Mouse (Mus musculus) C2C12 (cell line): ENCODE measurements around the gene Zfp575. TPM values are rescaled to one million over a fixed set of nuclear protein-coding genes. Genes with fewer than 3 reads are reported as not detected.
A peak's percentile ranks its signal among the peaks of the same experiment; 100 is the strongest.

ENCODE experiments used
- H3K27me3 ChIP-seq: one replicate; pipeline ENCODE4 v1.6.1; 2011; ENCODE audit not compliant: control insufficient read depth, insufficient read depth, insufficient read length
- H3K36me3 ChIP-seq: one replicate; pipeline ENCODE4 v1.6.1; 2011; ENCODE audit not compliant: control insufficient read depth, insufficient read depth
- H3K4me3 ChIP-seq: one replicate; pipeline ENCODE4 v1.5.1; 2011; ENCODE audit warnings: mild to moderate bottlenecking, control low read depth; ENCODE audit not compliant: poor library complexity, insufficient read depth, severe bottlenecking
- H3K79me2 ChIP-seq: one replicate; pipeline ENCODE4 v1.6.1; 2011; ENCODE audit not compliant: control insufficient read depth, insufficient read depth
- H3K79me3 ChIP-seq: one replicate; pipeline ENCODE4 v1.6.1; 2011; ENCODE audit warnings: low read depth, control low read depth
- H3ac ChIP-seq: one replicate; pipeline ENCODE3; 2011; ENCODE audit warnings: low read depth; ENCODE audit not compliant: control insufficient read depth, insufficient read length
- CEBPB ChIP-seq: IDR thresholded peaks from one replicate; pipeline ENCODE4 v1.6.1; 2011; ENCODE audit warnings: low read depth, mild to moderate bottlenecking, control low read depth, moderate library complexity
- CTCF ChIP-seq: IDR thresholded peaks from one replicate; pipeline ENCODE4 v1.5.1; 2011; ENCODE audit not compliant: control insufficient read depth, insufficient read depth, insufficient read length
- FOSL1 ChIP-seq: IDR thresholded peaks from one replicate; pipeline ENCODE4 v1.8.0; 2011; ENCODE audit warnings: mild to moderate bottlenecking, low read length; ENCODE audit not compliant: poor library complexity, insufficient read depth, severe bottlenecking
- MAX ChIP-seq: IDR thresholded peaks from one replicate; pipeline ENCODE4 v1.6.1; 2011; ENCODE audit warnings: mild to moderate bottlenecking, control low read depth
- MYOD1 ChIP-seq: IDR thresholded peaks from one replicate; pipeline ENCODE4 v1.6.1; 2011; ENCODE audit warnings: low read depth; ENCODE audit not compliant: control insufficient read depth, insufficient read length
- MYOG ChIP-seq: IDR thresholded peaks from one replicate; pipeline ENCODE4 v1.6.1; 2011; ENCODE audit not compliant: control insufficient read depth, insufficient read length; ENCODE audit errors: extremely low read depth
- USF1 ChIP-seq: IDR thresholded peaks from one replicate; pipeline ENCODE4 v1.6.1; 2011; ENCODE audit warnings: low read depth, mild to moderate bottlenecking, control low read depth, moderate library complexity
- polyA plus RNA-seq: library from polyadenylated mRNA; unstranded; fragments of >200 nt; fragmentation: generic; extraction: Trizol; gene quantifications from one replicate; pipeline ENCODE4 v1.2.1, GENCODE M21; 2012; ENCODE audit warnings: missing spikeins

The Zfp575 gene
- polyA plus RNA-seq, 1 experiment = 0.35 TPM

DNA sequence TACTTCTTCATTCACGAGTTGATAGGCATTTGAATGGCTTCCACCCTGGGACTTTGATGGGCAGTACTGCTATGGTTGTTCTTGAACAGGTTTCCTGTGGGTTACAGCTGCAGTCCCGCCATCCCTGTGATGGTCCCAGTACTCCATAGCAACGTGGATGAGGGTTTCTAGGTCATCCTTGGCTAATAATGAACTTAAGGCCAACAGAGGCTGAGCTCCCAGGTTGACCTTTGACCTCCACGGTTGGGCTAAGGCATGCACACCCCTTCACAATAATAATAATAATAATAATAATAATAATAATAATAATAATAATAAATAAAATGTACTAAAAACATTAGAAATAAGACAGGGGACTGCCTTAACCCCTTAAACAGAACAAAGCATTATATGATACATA lies 10.7 kb upstream of the Zfp575 start:
- H3K36me3 ChIP-seq = no peaks in the 10 kb centered on the region
- no peaks in the 10 kb centered on the region for H3K79me3 ChIP-seq
- H3K4me3 ChIP-seq = no peak overlapping the region
- no peak overlapping the region for H3ac ChIP-seq
- H3K79me2 ChIP-seq = no peaks in the 10 kb centered on the region
- H3K27me3 ChIP-seq = no peaks in the 10 kb centered on the region
- TF ChIP-seq MAX (no peak), MYOD1 (no peak), CEBPB (no peak), FOSL1 (no peak), MYOG (no peak), CTCF (no peak), USF1 (no peak)

- no peaks in the 10 kb centered on the region for H3K79me3 ChIP-seq
- H3ac ChIP-seq = no peak overlapping the region
- H3K27me3 ChIP-seq = no peaks in the 10 kb centered on the region
- H3K36me3 ChIP-seq = no peaks in the 10 kb centered on the region
- no peak overlapping the region for H3K4me3 ChIP-seq
- no peak for TF ChIP-seq CTCF
- no peak for TF ChIP-seq FOSL1
- no peak for TF ChIP-seq CEBPB
- no peak for TF ChIP-seq MYOG
- no peak for TF ChIP-seq MAX
- TF ChIP-seq MYOD1 = no peak
- no peak for TF ChIP-seq USF1
- H3K79me2 ChIP-seq = no peaks in the 10 kb centered on the region
Observed at GRCm38 (mm10) chr7:24595464-24595863, 8.0 kb upstream of the Zfp575 start.

DNA sequence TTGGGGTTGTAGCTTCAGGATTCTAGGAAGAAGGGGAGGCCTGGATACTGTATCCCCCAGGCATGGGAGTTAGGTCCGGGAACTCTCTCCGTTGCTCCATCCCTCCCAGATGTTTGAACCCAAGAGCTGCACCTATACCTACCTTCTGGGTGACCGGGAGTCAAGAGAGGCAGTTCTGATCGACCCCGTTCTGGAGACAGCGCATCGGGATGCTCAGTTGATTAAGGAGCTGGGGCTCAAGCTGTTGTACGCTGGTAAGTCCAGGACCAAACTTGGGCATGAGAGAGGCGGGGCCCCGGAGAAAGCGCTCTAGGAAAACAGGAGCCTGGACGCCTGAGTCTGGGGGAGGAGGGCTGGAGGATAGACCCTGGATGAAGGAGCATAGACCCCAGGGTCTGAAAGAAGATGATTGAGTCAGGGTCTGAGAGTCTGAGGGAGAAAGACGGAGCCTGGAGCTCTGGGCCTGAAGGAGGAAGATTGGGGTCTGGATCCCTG lies 6.9 kb upstream of the Zfp575 start:
- H3ac ChIP-seq = peak overlapping the region; percentile 89
- TF ChIP-seq MYOG (no peak), MYOD1 (no peak), CTCF (no peak), CEBPB (no peak), FOSL1 (no peak), USF1 (no peak), MAX (no peak)
- H3K79me2 ChIP-seq = no peaks in the 10 kb centered on the region
- peak overlapping the region; percentile 50 for H3K4me3 ChIP-seq
- no peaks in the 10 kb centered on the region for H3K79me3 ChIP-seq
- no peaks in the 10 kb centered on the region for H3K27me3 ChIP-seq
- no peaks in the 10 kb centered on the region for H3K36me3 ChIP-seq

GRCm38 (mm10) chr7:24593621-24594308 lies 6.3 kb upstream of the Zfp575 start:
- TF ChIP-seq MYOG (no peak), CEBPB (no peak), USF1 (no peak), CTCF (no peak), FOSL1 (no peak), MAX (no peak), MYOD1 (no peak)
- Histone ChIP-seq H3K79me2 (no peaks in the 10 kb centered on the region), H3K27me3 (no peaks in the 10 kb centered on the region), H3K79me3 (no peaks in the 10 kb centered on the region), H3ac (peak overlapping the region; percentile 89), H3K4me3 (peak overlapping the region; percentile 50), H3K36me3 (no peaks in the 10 kb centered on the region)

GRCm38 (mm10) chr7:24592781-24593180 lies 5.3 kb upstream of the Zfp575 start:
- no peak overlapping the region for H3ac ChIP-seq
- no peaks in the 10 kb centered on the region for H3K27me3 ChIP-seq
- no peaks in the 10 kb centered on the region for H3K79me3 ChIP-seq
- H3K36me3 ChIP-seq = no peaks in the 10 kb centered on the region
- TF ChIP-seq FOSL1 (no peak), MYOD1 (no peak), CTCF (no peak), MYOG (no peak), MAX (no peak), USF1 (no peak), CEBPB (no peak)
- no peak overlapping the region for H3K4me3 ChIP-seq
- no peaks in the 10 kb centered on the region for H3K79me2 ChIP-seq

- Histone ChIP-seq H3ac (no peak overlapping the region), H3K79me3 (no peaks in the 10 kb centered on the region), H3K27me3 (no peaks in the 10 kb centered on the region), H3K36me3 (no peaks in the 10 kb centered on the region), H3K4me3 (no peak overlapping the region), H3K79me2 (no peaks in the 10 kb centered on the region)
- TF ChIP-seq MAX (no peak), CTCF (no peak), CEBPB (no peak), MYOG (no peak), FOSL1 (no peak), USF1 (no peak)
Observed at GRCm38 (mm10) chr7:24592163-24592562, 4.7 kb upstream of the Zfp575 start.
